Comparison of ENCODE assay signal across 8 mouse cellular contexts in genomic region chr5:76857103-76858015, GRCm38 (mm10). TPM values are rescaled to one million over a fixed set of nuclear protein-coding genes. Genes with fewer than 3 reads are reported as not detected.
DNase-seq lines count a peak whose midpoint lies in the region; ATAC-seq lines count a peak whose summit lies in the region.

No protein-coding gene starts in this region.

- ATAC-seq in heart, embryonic 15.5 days (replicated peaks; ENCODE audit: insufficient number of reproducible peaks, insufficient read depth, low FRiP score, low read depth) = 0 out of 2 replicates have a peak, but pooled peaks have one; percentile 7
- ATAC-seq in liver, embryonic 16.5 days (ENCODE audit: low read depth) = no peak

- H3K4me1 ChIP-seq in heart, embryonic 10.5 days = peaks cover 64% of the 10 kb centered on the region
- H3K4me1 ChIP-seq in heart, embryonic 15.5 days (replicated peaks) = peaks cover 52% of the 10 kb centered on the region
- peaks cover 6% of the 10 kb centered on the region; the same call in 1 of the 2 replicates for H3K4me1 ChIP-seq in liver, embryonic 16.5 days (ENCODE audit: control insufficient read depth, low read depth, low read length)

- DNase-seq in heart, embryonic 10.5 days (ENCODE audit: low spot score) = peak; percentile 82
- DNase-seq in heart, postnatal 36 days = no peak
- peak; percentile 50 for DNase-seq in R1 (ENCODE audit: low read depth, low spot score)
- DNase-seq in urinary bladder, postnatal 25 days (ENCODE audit: low spot score) = no peak
- no peak for DNase-seq in left cerebral cortex, postnatal 4 days
- DNase-seq in frontal cortex, adult 2 months (ENCODE audit: extremely low spot score in 1 of 2, low spot score in 1 of 2) = no peak

- intact Hi-C loops in heart, postnatal 36 days (cut with DNase I) = no loop called here
- intact Hi-C loops in left cerebral cortex, postnatal 4 days (cut with DNase I) = no loop called here

- H3K9ac ChIP-seq in heart, embryonic 15.5 days = peak overlapping the region; percentile 64
- no peak overlapping the region for H3K9ac ChIP-seq in liver, embryonic 16.5 days (ENCODE audit: low read depth, low read length)

- peaks cover 43% of the 10 kb centered on the region for H3K27me3 ChIP-seq in heart, embryonic 10.5 days (ENCODE audit: insufficient read depth, poor library complexity, severe bottlenecking)
- peaks cover 20% of the 10 kb centered on the region for H3K27me3 ChIP-seq in heart, embryonic 15.5 days
- H3K27me3 ChIP-seq in liver, embryonic 16.5 days (ENCODE audit: control insufficient read depth, insufficient read depth, low read depth, low read length) = peaks cover 29% of the 10 kb centered on the region

- peak overlapping the region; percentile 98 for H3K4me2 ChIP-seq in heart, embryonic 15.5 days
- peak overlapping the region; percentile 46 for H3K4me2 ChIP-seq in liver, embryonic 16.5 days (ENCODE audit: low read depth, low read length)

- H3K9me3 ChIP-seq in heart, embryonic 10.5 days = no peaks in the 10 kb centered on the region
- no peaks in the 10 kb centered on the region for H3K9me3 ChIP-seq in heart, embryonic 15.5 days (replicated peaks)
- no peaks in the 10 kb centered on the region for H3K9me3 ChIP-seq in liver, embryonic 16.5 days (replicated peaks; ENCODE audit: control insufficient read depth, low read length)

- H3K36me3 ChIP-seq in heart, embryonic 10.5 days = no peaks in the 10 kb centered on the region; the same call in 1 of the 2 replicates
- no peaks in the 10 kb centered on the region for H3K36me3 ChIP-seq in heart, embryonic 15.5 days
- no peaks in the 10 kb centered on the region for H3K36me3 ChIP-seq in liver, embryonic 16.5 days (ENCODE audit: control insufficient read depth, insufficient read depth)

- WGBS in heart, embryonic 10.5 days = 1% methylated on average over 62 of the region's 62 CpGs
- 7% methylated on average over 62 of the region's 62 CpGs for WGBS in heart, embryonic 15.5 days
- 39% methylated on average over 62 of the region's 62 CpGs for WGBS in liver, embryonic 16.5 days (ENCODE audit: insufficient replicate concordance)

- H3K27ac ChIP-seq in heart, embryonic 10.5 days = peak overlapping the region; percentile 94
- H3K27ac ChIP-seq in heart, embryonic 15.5 days = peak overlapping the region; percentile 78
- H3K27ac ChIP-seq in liver, embryonic 16.5 days (ENCODE audit: low read length) = no peak overlapping the region

- H3K4me3 ChIP-seq in heart, embryonic 10.5 days = peak overlapping the region; percentile 74
- H3K4me3 ChIP-seq in heart, embryonic 15.5 days = peak overlapping the region; percentile 65
- peak overlapping the region; percentile 15 for H3K4me3 ChIP-seq in liver, embryonic 16.5 days (ENCODE audit: low read depth, low read length)

RNA-seq across cellular contexts. Expression of gene Aasdh, which starts 48.0 kb away (rescaled TPM):
- polyA plus RNA-seq in heart, embryonic 10.5 days (2016; fragmentation: Nextera tagmentation; extraction: Ambion mirVana) = 14.8 and 21.3 TPM in 2 replicates
- total RNA-seq in heart, postnatal 36 days (2021) = 10 to 100 TPM; 13.9 to 16.2 TPM
- 13.9 and 14.1 TPM in 2 replicates for polyA plus RNA-seq in heart, embryonic 15.5 days (2015; fragmentation: Nextera tagmentation; extraction: Ambion mirVana)
- polyA plus RNA-seq in liver, embryonic 16.5 days (2015; fragmentation: Nextera tagmentation; extraction: Ambion mirVana) = 5.8 and 6.1 TPM in 2 replicates
- total RNA-seq in left cerebral cortex, postnatal 4 days (2021) = 10 to 100 TPM; 25.5 to 27.0 TPM
- 25.1 and 28.7 TPM in 2 replicates for polyA plus RNA-seq in frontal cortex, adult 2 months (2012; rRNA removed)

Comparison
In these comparisons a context has a peak if more than half of its experiments do, and no peak if none do; other contexts are left out.
1. DNase-seq: peak in heart, embryonic 10.5 days (single experiment) and R1 (single experiment); none in heart, postnatal 36 days (0 of 2), urinary bladder, postnatal 25 days (single experiment), left cerebral cortex, postnatal 4 days (single experiment) and frontal cortex, adult 2 months (0 of 2).
2. H3K4me3 ChIP-seq: peak in every context shown above with its lines; median percentile 74 in heart, embryonic 10.5 days; 65 in heart, embryonic 15.5 days; 15 in liver, embryonic 16.5 days.